Mouse (Mus musculus): ENCODE measurements around the gene Kifc3. TPM values are rescaled to one million over a fixed set of nuclear protein-coding genes. Genes with fewer than 3 reads are reported as not detected.

The Kifc3 gene
- polyA plus RNA-seq (2017; shearing (Covaris generic)): 1 to 10 TPM in 1 of 2 experiments, under 1 TPM in 1; 0.51 to 3.5 TPM

GRCm38 (mm10) chr8:95202649-95203275 lies at the start of gene Kifc3:
TSS of gene Kifc3 (minus strand) at chr8:95202812.

GRCm38 (mm10) chr8:95080381-95081341 lies 122.0 kb downstream of the Kifc3 start, which contains the start of gene Katnb1:
TSS of gene Katnb1 (plus strand) at chr8:95081186.

GRCm38 (mm10) chr8:95054927-95055510 lies 147.6 kb downstream of the Kifc3 start, which contains the start of gene Drc7:
TSS of gene Drc7 (plus strand) at chr8:95055103.

Other genes with a start within 250 kb of the Kifc3 start
- 1 to 10 TPM; 2.2 to 3.3 TPM for gene Adgrg1, start 228.1 kb downstream of the Kifc3 start, polyA plus RNA-seq (2017; shearing (Covaris generic))
- under 1 TPM; 0.34 to 0.56 TPM for gene Adgrg3, start 185.1 kb downstream of the Kifc3 start, polyA plus RNA-seq (2017; shearing (Covaris generic))
- not detected for gene Drc7, start 147.7 kb downstream of the Kifc3 start, polyA plus RNA-seq (2017; shearing (Covaris generic))
- 10 to 100 TPM; 16.9 to 22.5 TPM for gene Katnb1, start 121.6 kb downstream of the Kifc3 start, polyA plus RNA-seq (2017; shearing (Covaris generic))
- gene Cngb1, start 103.8 kb upstream of the Kifc3 start, polyA plus RNA-seq (2017; shearing (Covaris generic)): under 1 TPM in 1 of 2 experiments, not detected in 1; 0.17 TPM
- gene Tepp, start 107.8 kb upstream of the Kifc3 start, polyA plus RNA-seq (2017; shearing (Covaris generic)): not detected
- 1 to 10 TPM; 6.3 to 8.4 TPM for gene Zfp319, start 129.1 kb upstream of the Kifc3 start, polyA plus RNA-seq (2017; shearing (Covaris generic))
- 10 to 100 TPM; 57.8 to 63.3 TPM for gene Usb1, start 129.5 kb upstream of the Kifc3 start, polyA plus RNA-seq (2017; shearing (Covaris generic))
- gene Mmp15, start 149.5 kb upstream of the Kifc3 start, polyA plus RNA-seq (2017; shearing (Covaris generic)): under 1 TPM; 0.52 to 0.61 TPM
- 10 to 100 TPM; 42.5 to 52.7 TPM for gene Cfap20, start 232.1 kb upstream of the Kifc3 start, polyA plus RNA-seq (2017; shearing (Covaris generic))

Data from activated CD4-positive, CD25-positive, alpha-beta regulatory T cell (primary cell).